Mouse (Mus musculus): ENCODE measurements around the gene Ctnnd2.

GRCm38 (mm10) chr15:30463471-30464047 is 291.2 kb downstream of the Ctnnd2 start:
- no peak for TF ChIP-seq CTCF (IDR thresholded peaks at IDR 0.05; ENCODE audit: low read depth, low read length)
- TF ChIP-seq TAL1 (conservative IDR thresholded peaks at IDR 0.05; ENCODE audit: low read depth, low read length), result no peak
- TF ChIP-seq GATA1 (IDR thresholded peaks at IDR 0.05; ENCODE audit: borderline replicate concordance, low read length), result no peak
